Mouse (Mus musculus) embryonic facial prominence, embryonic 14.5 days (tissue): Measurements from ENCODE around the gene Zfp865. TPM values are rescaled to one million over a fixed set of nuclear protein-coding genes. Genes with fewer than 3 reads are reported as not detected.

Source experiments
- ATAC-seq: fragments of 200-750 bp; cut with Nextera tagmentation; 2 replicates; pipeline ENCODE4 v1.8.0; 2017; ENCODE audit warnings: low read depth, moderate number of reproducible peaks, moderate TSS enrichment
- DNase-seq: peaks from one replicate; pipeline ENCODE4 v3.0.0-alpha.2; 2015; ENCODE audit warnings: low spot score
- H3K27ac ChIP-seq: fragments of 300-500 bp; sonication (generic); replicated peaks from 2 replicates; pipeline ENCODE4 v1.5.1; 2014; ENCODE audit warnings: low read depth, mild to moderate bottlenecking, low read length, moderate library complexity
- H3K27me3 ChIP-seq: fragments of 300-500 bp; sonication (generic); replicated peaks from 2 replicates; pipeline ENCODE4 v1.6.1; 2014; ENCODE audit warnings: low read length; ENCODE audit not compliant: control insufficient read depth, insufficient read depth
- H3K36me3 ChIP-seq: fragments of 300-500 bp; sonication (generic); 2 replicates; pipeline ENCODE4 v1.6.1; 2014; ENCODE audit warnings: low read length, mixed read lengths; ENCODE audit not compliant: control insufficient read depth, insufficient read depth
- H3K4me1 ChIP-seq: fragments of 300-500 bp; sonication (generic); 2 replicates; pipeline ENCODE4 v1.6.1; 2014; ENCODE audit warnings: antibody characterized with exemption, low read length; ENCODE audit not compliant: control insufficient read depth, insufficient read depth
- H3K4me2 ChIP-seq: fragments of 300-500 bp; sonication (generic); 2 replicates; pipeline ENCODE4 v1.6.1; 2014; ENCODE audit warnings: low read depth, mild to moderate bottlenecking, low read length, moderate library complexity, mixed read lengths
- H3K4me3 ChIP-seq: fragments of 300-500 bp; sonication (generic); 2 replicates; pipeline ENCODE4 v1.5.1; 2014; ENCODE audit warnings: low read depth, mild to moderate bottlenecking, low read length
- H3K9ac ChIP-seq: fragments of 300-500 bp; sonication (generic); 2 replicates; pipeline ENCODE4 v1.6.1; 2014; ENCODE audit warnings: low read depth, mild to moderate bottlenecking, low read length, moderate library complexity, mixed read lengths
- H3K9me3 ChIP-seq: fragments of 300-500 bp; sonication (generic); 2 replicates; pipeline ENCODE4 v1.6.1; 2016; ENCODE audit warnings: low read length; ENCODE audit not compliant: control insufficient read depth
- WGBS: fragments of 180-500 bp; shearing (Covaris S2); extraction: QIAGEN DNeasy Blood & Tissue Kit; methylation state at CpG from one replicate; pipeline ENCODE4 v1.1.7; 2014; 5-methylcytosine and 5-hydroxymethylcytosine counted together
- polyA plus RNA-seq: library from polyadenylated mRNA; unstranded; fragments of >200 nt; fragmentation: Nextera tagmentation; extraction: Ambion mirVana; gene quantifications from 2 replicates; pipeline ENCODE4 v1.2.1, GENCODE M21; 2014

The Zfp865 gene
- polyA plus RNA-seq, 1 experiment from 2014 or later: 5.3 TPM

- Histone ChIP-seq H3K4me2 (peak within 1 kb of the TSS; percentile 94), H3K36me3 (no peaks in the 10 kb centered on the region), H3K4me3 (peak within 1 kb of the TSS; percentile 77), H3K27ac (peak within 1 kb of the TSS; percentile 71), H3K4me1 (peaks cover 32% of the 10 kb centered on the region), H3K9ac (peak within 1 kb of the TSS; percentile 86), H3K27me3 (peaks cover 41% of the 10 kb centered on the region), H3K9me3 (no peaks in the 10 kb centered on the region)
- ATAC-seq: peak; percentile 87
- WGBS: 1% methylated on average over 63 of the region's 65 CpGs
- peak; percentile 81 for DNase-seq
These were observed 31.3 kb downstream of the Zfp865 start, which contains the start of gene Zfp580 for GRCm38 (mm10) chr7:5051193-5052192. Zfp580 (plus strand) TSS chr7:5051538.

- ATAC-seq (no peak), DNase-seq (no peak)
- no peaks in the 10 kb centered on the region for H3K36me3 ChIP-seq
- peak overlapping the region; percentile 86 for H3K9ac ChIP-seq
- no peak overlapping the region for H3K27ac ChIP-seq
- H3K27me3 ChIP-seq: peaks cover 41% of the 10 kb centered on the region
- 3% methylated on average over 12 of the region's 12 CpGs for WGBS
- H3K4me1 ChIP-seq: peaks cover 32% of the 10 kb centered on the region
- H3K4me3 ChIP-seq: peak overlapping the region; percentile 77
- no peaks in the 10 kb centered on the region for H3K9me3 ChIP-seq
- H3K4me2 ChIP-seq: peak overlapping the region; percentile 94
These were observed 32.3 kb downstream of the Zfp865 start for GRCm38 (mm10) chr7:5052438-5052837.

GRCm38 (mm10) chr7:5052931-5053343, 32.8 kb downstream of the Zfp865 start:
- Histone ChIP-seq H3K9me3 (no peaks in the 10 kb centered on the region), H3K36me3 (no peaks in the 10 kb centered on the region), H3K27ac (no peak overlapping the region), H3K4me1 (peaks cover 32% of the 10 kb centered on the region), H3K27me3 (peaks cover 41% of the 10 kb centered on the region), H3K4me2 (peak overlapping the region; percentile 94), H3K4me3 (peak overlapping the region; percentile 77), H3K9ac (peak overlapping the region; percentile 86)
- DNase-seq: no peak
- ATAC-seq: no peak
- 2% methylated on average over 41 of the region's 45 CpGs for WGBS

GRCm38 (mm10) chr7:5053456-5054179, 33.4 kb downstream of the Zfp865 start:
- peaks cover 32% of the 10 kb centered on the region for H3K4me1 ChIP-seq

GRCm38 (mm10) chr7:5056651-5057263, 36.6 kb downstream of the Zfp865 start:
- ATAC-seq: no peak

More at GRCm38 (mm10) chr7:5053456-5054179, 33.4 kb downstream of the Zfp865 start:
- peak overlapping the region; percentile 94 for H3K4me2 ChIP-seq
- 10% methylated on average over 32 of the region's 32 CpGs for WGBS
- H3K9ac ChIP-seq: peak overlapping the region; percentile 86
- no peak overlapping the region for H3K27ac ChIP-seq
- peak; percentile 25 for DNase-seq
- ATAC-seq: no peak
- no peaks in the 10 kb centered on the region for H3K36me3 ChIP-seq
- H3K27me3 ChIP-seq: peaks cover 41% of the 10 kb centered on the region
- peak overlapping the region; percentile 77 for H3K4me3 ChIP-seq
- no peaks in the 10 kb centered on the region for H3K9me3 ChIP-seq

GRCm38 (mm10) chr7:5057381-5057780, 37.2 kb downstream of the Zfp865 start:
- peak overlapping the region; percentile 66 for H3K4me3 ChIP-seq
- DNase-seq (no peak), ATAC-seq (no peak)
- no peaks in the 10 kb centered on the region for H3K9me3 ChIP-seq
- peak overlapping the region; percentile 86 for H3K4me2 ChIP-seq
- no peaks in the 10 kb centered on the region for H3K36me3 ChIP-seq
- WGBS: 29% methylated on average over 8 of the region's 8 CpGs
- H3K9ac ChIP-seq: peak overlapping the region; percentile 84
- peaks cover 31% of the 10 kb centered on the region for H3K4me1 ChIP-seq
- peaks cover 34% of the 10 kb centered on the region for H3K27me3 ChIP-seq
- no peak overlapping the region for H3K27ac ChIP-seq

More at GRCm38 (mm10) chr7:5056651-5057263, 36.6 kb downstream of the Zfp865 start:
- DNase-seq: peak; percentile 68
- H3K4me3 ChIP-seq: peak overlapping the region; percentile 66
- H3K9me3 ChIP-seq: no peaks in the 10 kb centered on the region
- no peaks in the 10 kb centered on the region for H3K36me3 ChIP-seq
- peak overlapping the region; percentile 35 for H3K27ac ChIP-seq
- 1% methylated on average over 14 of the region's 55 CpGs for WGBS
- peak overlapping the region; percentile 84 for H3K9ac ChIP-seq
- peaks cover 38% of the 10 kb centered on the region for H3K27me3 ChIP-seq
- peaks cover 37% of the 10 kb centered on the region for H3K4me1 ChIP-seq
- H3K4me2 ChIP-seq: peak overlapping the region; percentile 86

GRCm38 (mm10) chr7:5057804-5058203, 37.6 kb downstream of the Zfp865 start:
- no peaks in the 10 kb centered on the region for H3K36me3 ChIP-seq
- 42% methylated on average over 11 of the region's 11 CpGs for WGBS
- peak overlapping the region; percentile 86 for H3K4me2 ChIP-seq
- DNase-seq: no peak
- H3K4me1 ChIP-seq: peaks cover 27% of the 10 kb centered on the region
- ATAC-seq: no peak
- H3K27me3 ChIP-seq: peaks cover 32% of the 10 kb centered on the region
- peak overlapping the region; percentile 84; the same call in 1 of the 2 replicates for H3K9ac ChIP-seq
- H3K27ac ChIP-seq: no peak overlapping the region
- peak overlapping the region; percentile 66 for H3K4me3 ChIP-seq
- no peaks in the 10 kb centered on the region for H3K9me3 ChIP-seq

- Histone ChIP-seq H3K4me2 (no peak overlapping the region), H3K4me1 (peaks cover 19% of the 10 kb centered on the region), H3K9me3 (no peaks in the 10 kb centered on the region), H3K27me3 (peaks cover 24% of the 10 kb centered on the region), H3K27ac (no peak overlapping the region), H3K4me3 (no peak overlapping the region), H3K9ac (no peak overlapping the region), H3K36me3 (no peaks in the 10 kb centered on the region)
- ATAC-seq (no peak), DNase-seq (no peak)
- WGBS: 89% methylated on average over 1 of the region's 1 CpGs
These were observed 38.5 kb downstream of the Zfp865 start for GRCm38 (mm10) chr7:5058631-5059030.
